Mouse (Mus musculus) left cerebral cortex, adult 11 months (tissue): Measurements from ENCODE around the gene Sema6d.

Experiments used
- DNase-seq: peaks from one replicate; pipeline ENCODE4 v3.0.0; 2022; ENCODE audit warnings: low spot score

Sema6d gene

GRCm38 (mm10) chr2:124556861-124557499, 467.2 kb downstream of the Sema6d start:
- DNase-seq, result no peak

GRCm38 (mm10) chr2:124558021-124558420, 468.3 kb downstream of the Sema6d start:
- no peak for DNase-seq

GRCm38 (mm10) chr2:124561668-124562067, 471.9 kb downstream of the Sema6d start:
- DNase-seq, result no peak

GRCm38 (mm10) chr2:124562091-124562490, 472.3 kb downstream of the Sema6d start:
- no peak for DNase-seq

- DNase-seq, result no peak
These were observed 474.0 kb downstream of the Sema6d start for GRCm38 (mm10) chr2:124563759-124564158.

- DNase-seq, result no peak
These were observed 484.0 kb downstream of the Sema6d start for GRCm38 (mm10) chr2:124573734-124574133.

GRCm38 (mm10) chr2:124576053-124576452, 486.3 kb downstream of the Sema6d start:
- no peak for DNase-seq

GRCm38 (mm10) chr2:124583561-124583960, 493.8 kb downstream of the Sema6d start:
- DNase-seq, result no peak

- no peak for DNase-seq
These were observed 503.0 kb downstream of the Sema6d start for GRCm38 (mm10) chr2:124592750-124593149.

- DNase-seq, result no peak
These were observed 509.2 kb downstream of the Sema6d start for GRCm38 (mm10) chr2:124599014-124599413.

GRCm38 (mm10) chr2:124601702-124602378, 512.1 kb downstream of the Sema6d start:
- DNase-seq, result no peak

GRCm38 (mm10) chr2:124602379-124602913, 512.7 kb downstream of the Sema6d start:
- DNase-seq, result no peak

GRCm38 (mm10) chr2:124605341-124605740, 515.6 kb downstream of the Sema6d start:
- DNase-seq, result no peak

- no peak for DNase-seq
These were observed 518.2 kb downstream of the Sema6d start for GRCm38 (mm10) chr2:124607986-124608385.

GRCm38 (mm10) chr2:124608546-124608945, 518.8 kb downstream of the Sema6d start:
- DNase-seq, result no peak

- DNase-seq, result no peak
These were observed 519.2 kb downstream of the Sema6d start for GRCm38 (mm10) chr2:124609014-124609413.

GRCm38 (mm10) chr2:124609711-124610585, 520.2 kb downstream of the Sema6d start:
- peak; percentile 66 for DNase-seq

- no peak for DNase-seq
These were observed 520.9 kb downstream of the Sema6d start for GRCm38 (mm10) chr2:124610586-124611105.

- DNase-seq, result no peak
These were observed 521.5 kb downstream of the Sema6d start for GRCm38 (mm10) chr2:124611226-124611625.

- DNase-seq, result no peak
These were observed 522.5 kb downstream of the Sema6d start for GRCm38 (mm10) chr2:124612276-124612675.

GRCm38 (mm10) chr2:124612727-124613510, 523.1 kb downstream of the Sema6d start:
- no peak for DNase-seq
